Mouse (Mus musculus) G1E-ER4 (cell line): ENCODE measurements around the gene Cdk1. TPM values are rescaled to one million over a fixed set of nuclear protein-coding genes. Genes with fewer than 3 reads are reported as not detected.

Experiments
- GATA1 ChIP-seq: IDR thresholded peaks from one replicate; pipeline ENCODE4 v1.8.0; 2012; ENCODE audit warnings: low read length, inconsistent platforms
- polyA plus RNA-seq: library from polyadenylated mRNA; stranded (reverse); fragments of >175 nt; gene quantifications from 2 replicates; pipeline ENCODE4 v1.2.3, GENCODE M21; 2012

Gene Cdk1
- polyA plus RNA-seq, 1 experiment: 44.8 TPM

DNA sequence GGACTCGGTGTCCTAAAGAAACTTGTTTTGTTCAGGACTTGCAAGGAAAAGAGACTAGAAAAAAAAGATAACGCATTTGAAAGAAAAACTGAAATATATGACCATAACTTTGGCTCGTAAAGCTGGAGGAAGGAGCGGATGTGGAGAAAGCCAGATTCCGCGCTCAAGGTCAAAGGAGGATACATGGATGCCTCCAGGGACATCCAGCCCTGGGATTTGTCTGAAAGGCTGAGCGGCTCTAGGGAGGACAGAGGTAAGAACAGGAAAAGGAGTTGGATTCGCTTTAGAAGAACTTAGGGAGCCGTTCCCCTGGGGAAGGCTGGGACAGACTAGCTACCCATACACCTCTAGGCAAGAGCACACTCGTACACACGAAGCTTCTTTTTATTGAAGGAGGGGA is 13.5 kb upstream of the Cdk1 start:
- TF ChIP-seq GATA1: no peak

DNA sequence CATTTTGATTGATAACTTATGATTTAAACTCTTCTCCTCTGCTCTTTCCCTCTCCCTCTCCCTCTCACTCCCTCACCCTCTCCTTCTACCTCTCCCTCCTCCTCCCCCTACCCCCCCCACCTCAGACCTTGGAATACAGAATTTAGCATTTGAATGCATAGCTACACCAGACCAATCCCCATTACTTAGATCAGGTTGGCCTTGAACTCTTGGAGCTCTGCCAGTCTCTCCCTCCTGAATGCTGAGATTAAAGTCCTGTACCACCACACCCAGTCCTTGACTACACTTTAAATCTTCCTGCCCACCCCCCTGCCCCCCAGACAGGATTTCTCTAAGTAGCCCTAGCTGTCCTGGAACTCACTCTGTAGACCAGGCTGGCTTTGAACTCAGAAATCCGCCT is 6.9 kb upstream of the Cdk1 start:
- no peak for TF ChIP-seq GATA1

DNA sequence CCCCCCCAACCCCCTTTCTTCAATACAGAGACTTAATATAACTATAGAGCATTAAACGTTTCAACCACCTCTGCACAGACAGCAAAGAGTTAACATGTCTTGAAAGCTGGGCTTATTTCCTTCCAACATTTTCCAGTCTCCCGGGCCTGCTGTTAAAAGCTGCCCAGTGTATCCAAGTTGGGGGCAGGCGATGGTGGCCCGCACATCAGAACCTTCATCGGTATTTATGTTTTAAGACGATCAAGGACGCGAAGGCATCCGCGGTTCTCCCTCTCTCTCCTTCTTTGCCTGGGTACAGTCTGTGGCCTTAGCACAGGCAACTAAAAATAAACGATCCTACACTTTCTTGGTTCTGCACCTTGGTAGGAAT is 911 bp downstream of the Cdk1 start:
- no peak for TF ChIP-seq GATA1

DNA sequence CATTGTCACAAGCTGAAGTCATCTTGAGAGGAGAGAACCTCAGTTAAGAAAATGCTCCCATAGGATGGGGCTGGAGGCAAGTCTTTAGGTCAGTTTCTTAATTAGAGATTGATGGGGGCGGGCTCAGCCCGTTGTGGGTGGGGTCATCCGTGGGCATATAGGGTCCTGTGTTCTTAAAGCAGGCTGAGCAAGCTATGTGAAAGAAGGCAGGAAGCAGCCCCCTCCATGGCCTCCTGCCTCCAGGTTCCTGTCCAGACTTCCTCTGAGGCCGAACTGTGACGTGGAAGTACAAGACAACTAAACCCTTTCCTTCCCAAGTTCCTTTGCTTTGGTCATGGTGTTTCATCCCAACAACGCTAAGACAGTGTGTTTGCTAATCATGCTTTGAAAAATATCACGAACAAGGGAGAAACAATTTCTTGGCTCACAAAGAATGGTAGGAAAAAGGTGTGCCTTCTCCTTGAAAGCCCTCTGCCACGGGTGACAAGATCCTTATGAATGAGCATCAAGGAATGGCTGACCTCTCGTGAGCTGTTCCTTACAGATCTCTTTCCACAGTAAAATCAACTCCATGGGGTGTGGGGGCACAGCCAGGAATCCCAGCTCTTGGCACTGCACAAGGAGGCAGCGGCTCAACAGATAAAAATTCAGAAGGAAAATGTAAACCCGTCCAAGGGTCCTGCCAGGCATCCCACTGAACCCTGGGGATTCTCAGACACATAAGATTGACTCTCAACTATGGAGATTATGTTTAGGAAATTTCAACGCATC is 1.5 kb downstream of the Cdk1 start:
- no peak for TF ChIP-seq GATA1

DNA sequence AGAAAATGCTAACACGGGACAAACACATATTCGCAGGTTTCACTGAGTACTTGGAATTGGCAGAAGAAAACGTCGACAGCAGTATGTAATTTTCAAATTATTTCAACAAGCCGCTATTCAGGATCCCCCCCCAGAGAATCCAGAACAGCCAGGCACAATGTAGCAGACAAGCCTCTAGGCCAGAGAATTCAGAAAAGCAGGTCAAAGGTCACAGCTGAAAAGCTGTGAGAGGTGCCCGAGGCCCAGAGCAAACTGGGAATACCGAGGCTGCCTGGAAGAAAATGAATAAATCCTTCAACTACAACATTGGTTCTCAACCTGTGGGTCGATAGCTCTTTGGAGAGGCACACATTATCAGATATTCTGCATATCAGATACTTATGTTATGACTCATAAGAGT is 4.5 kb downstream of the Cdk1 start:
- TF ChIP-seq GATA1: no peak

DNA sequence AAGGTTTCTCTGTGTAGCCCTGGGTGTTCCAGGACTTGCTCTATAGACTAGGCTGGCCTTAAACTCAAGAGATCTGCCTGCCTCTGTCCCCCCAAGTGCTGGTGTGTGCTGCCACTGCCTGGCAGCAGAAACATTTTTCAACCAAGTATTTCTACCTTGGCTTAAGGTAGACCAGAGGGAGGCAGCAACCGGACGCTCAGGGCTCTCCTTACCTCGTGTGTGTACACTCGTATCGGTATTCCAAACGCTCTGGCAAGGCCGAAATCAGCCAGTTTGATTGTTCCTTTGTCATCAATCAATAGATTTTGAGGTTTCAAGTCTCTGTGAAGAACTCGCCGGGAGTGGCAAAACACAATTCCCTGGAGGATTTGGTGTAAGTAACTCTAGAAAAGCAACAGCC is 10.4 kb downstream of the Cdk1 start:
- no peak for TF ChIP-seq GATA1

DNA sequence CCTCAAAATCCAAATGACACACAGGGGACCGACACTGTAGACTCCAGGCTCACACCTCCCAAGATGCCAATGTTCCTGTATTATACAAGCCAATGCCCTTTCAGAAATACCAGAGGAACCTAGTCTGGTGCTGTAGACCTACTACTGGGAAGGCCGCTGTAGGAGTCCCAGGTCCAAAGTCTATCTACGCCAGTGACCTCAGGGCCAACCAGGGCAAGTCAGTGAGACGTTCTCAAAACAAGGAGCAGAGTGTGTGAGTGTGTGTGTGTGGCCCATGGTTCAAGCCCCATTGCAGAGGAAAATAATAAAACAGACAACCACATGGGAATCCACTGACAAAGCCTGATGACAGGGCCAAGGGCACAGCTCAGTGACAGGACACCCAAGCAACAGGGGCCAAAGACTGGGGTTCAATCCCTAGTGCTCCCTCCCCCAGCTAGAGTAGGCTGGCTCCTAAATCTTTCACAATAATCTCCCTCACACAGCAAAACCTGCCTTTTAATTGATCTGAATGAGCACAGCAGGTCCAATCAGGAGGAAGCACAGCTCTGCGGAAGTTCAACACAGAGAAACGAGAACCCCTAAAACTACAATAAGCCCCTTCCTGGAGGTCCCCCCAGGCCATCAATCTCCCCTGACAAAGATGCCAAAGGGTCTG is 11.0 kb downstream of the Cdk1 start:
- TF ChIP-seq GATA1: no peak

DNA sequence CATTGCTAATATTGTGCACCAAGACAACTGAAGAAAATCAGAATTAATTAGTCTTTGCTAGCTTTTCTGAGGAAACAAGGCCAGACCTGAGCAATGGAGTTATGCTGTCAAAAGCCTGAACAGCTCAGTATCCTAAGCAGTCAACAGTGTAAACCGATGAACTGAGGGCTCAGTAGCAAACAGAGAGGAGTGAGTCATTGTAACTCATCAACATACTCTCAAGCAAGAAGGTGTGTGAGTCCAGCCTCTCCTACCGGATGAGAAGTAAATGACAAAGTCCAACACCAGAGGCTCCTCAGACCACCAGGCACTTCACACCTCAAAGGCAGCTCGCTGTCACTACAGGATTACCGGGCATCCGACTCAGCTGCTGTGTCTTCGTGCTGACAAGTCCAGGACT is 12.7 kb downstream of the Cdk1 start:
- TF ChIP-seq GATA1: no peak

DNA sequence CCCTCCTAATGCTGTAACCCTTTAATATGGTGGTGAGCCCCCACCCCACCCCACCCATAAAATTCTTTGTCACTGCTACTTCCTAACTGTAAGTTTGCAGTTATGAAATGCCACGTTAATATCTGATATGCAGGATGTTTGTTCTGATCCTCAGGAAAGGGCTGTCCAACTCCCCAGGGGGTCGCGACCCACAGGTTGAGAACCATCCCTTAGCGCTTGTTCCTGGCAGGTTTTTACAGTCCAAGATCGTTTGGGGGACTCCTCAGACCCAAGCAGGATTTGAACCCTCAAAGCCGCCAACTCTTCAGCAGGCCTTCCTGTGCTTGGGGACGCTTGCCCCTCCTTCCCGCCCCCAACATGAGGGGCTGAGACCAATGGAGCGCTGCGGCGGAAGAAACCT is 16.5 kb downstream of the Cdk1 start:
- no peak for TF ChIP-seq GATA1

DNA sequence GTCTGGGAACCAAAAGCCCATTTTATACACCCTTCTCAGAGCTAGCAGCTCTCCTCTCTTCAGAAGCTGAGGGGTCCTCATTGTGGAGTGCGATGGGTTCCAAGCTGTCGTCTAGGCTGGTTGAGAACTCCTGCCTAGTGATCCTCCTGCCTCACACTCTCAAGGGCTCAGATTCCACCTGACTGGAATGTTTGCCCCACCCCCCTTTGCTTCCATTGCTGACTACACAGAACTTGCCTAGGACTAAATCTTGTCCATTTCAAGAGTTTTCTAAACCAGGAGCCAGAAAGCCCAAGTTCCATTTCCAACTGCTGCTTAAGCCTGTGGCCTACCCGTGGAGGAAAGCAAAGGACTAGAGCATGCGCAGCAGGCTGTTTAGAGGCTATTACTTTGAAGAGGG is 17.1 kb downstream of the Cdk1 start:
- no peak for TF ChIP-seq GATA1

DNA sequence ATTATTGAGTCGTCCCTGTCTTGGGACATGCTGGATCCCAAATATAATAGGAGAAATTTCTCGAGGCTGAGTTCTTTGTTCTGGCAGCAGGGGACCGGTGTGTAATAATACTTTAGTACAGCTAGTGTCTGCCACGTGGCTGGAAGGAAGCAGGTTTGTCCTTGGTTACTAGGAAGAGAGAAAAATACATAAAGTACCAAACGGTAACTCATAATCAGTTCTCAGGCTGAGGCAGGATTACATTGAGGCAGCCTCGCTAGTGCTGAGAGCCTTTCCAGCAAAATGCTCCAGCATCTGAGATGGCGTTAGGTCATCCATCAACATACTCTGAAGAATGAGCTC is 17.6 kb downstream of the Cdk1 start:
- no peak for TF ChIP-seq GATA1

DNA sequence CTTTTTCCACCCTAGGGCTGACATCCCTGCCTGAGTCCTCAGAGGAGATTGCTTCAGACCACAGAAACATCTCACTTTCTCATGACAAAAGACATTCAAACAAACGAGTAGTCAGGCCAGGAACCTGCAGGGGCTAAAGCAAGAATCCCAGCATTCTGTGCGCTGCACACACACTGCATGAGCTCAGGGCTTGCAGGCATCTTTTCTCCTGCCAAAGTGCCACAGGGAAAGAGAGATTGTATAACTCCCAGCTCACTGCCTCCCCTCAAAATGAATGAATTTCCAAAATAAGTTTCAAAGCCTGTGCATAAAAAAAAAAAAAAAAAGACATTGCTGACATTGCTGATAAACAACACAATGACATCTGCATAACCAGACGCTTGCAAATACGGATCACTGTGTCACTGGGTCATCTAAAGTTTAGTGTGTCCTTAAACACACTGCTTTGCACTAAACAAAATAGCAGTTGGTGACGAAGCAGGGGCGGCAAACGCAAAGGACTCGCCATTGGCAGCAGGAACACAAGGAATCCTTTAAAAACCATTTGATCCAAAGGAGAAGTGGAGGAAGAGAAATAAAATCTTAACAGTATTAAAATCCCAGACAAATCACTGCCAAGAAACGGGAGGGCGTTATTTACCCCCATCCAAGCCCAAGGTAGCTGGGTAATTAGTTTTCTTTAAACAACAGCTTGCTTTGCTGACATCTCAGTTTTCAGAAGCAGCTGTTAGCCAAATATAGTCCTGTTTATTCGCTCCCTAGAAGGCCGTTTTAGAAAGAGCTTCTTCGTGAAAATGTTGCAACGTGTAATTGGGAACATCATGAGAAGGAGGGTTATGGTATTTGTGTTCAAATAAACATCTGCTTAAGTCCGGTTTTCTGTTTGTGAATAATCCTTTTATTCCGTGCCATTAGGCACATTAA is 18.2 kb downstream of the Cdk1 start:
- TF ChIP-seq GATA1: no peak

DNA sequence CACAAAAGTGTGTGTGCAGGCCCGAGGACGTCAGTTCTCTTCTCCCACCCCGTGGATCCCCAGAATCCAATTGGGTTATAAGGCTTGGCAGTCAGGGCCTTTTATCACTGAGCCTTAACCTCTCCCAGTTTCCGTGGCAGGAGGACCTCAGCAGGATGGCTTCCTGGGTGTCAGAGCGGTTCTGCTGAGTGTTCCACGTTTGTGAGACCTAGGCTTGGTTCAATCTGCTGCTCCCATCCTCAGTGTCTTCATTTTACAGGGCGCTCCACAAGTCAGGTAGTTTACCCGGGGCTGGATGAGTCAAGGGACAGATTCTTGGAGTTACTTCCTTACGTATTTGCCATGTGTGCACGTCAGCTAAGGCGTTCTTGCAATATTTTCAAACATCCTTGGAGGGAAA is 19.5 kb downstream of the Cdk1 start:
- TF ChIP-seq GATA1: no peak

DNA sequence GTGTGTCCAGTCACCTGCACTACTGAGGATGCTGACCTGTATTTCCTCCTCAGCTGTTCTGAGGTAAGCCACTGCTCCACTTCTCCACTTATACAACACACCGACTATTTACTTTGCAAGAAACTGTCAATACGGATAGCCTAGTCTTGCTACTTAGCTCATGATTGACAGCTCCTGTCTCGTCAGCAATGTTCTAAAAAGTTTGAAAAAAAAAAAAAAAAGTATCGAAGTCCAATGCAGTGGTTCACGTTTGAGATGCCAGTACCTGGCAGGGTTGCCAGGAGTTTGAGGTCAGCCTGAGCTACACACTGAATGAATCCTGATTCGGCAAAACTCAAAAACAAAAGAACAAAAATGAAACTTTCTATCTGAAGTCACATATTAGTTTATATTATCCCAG is 21.5 kb downstream of the Cdk1 start:
- no peak for TF ChIP-seq GATA1

DNA sequence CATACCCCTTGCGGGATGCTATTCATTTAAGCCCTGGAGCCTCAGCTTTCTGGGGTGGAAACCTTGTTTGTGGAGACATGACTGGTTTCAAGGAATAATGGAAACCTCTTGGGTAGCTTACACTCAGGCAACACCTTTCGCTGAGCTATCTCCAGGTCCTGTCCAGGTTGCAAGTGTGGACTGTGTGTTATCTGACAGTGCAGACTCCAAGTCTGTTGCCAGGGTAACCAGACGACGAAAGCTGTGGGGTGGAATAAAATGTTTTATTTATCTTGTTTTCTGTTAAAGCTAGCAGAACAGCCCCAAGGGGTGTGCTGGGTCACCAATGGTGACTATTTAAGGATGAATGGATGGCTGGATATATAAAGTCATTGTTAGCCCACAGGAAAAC is 24.1 kb downstream of the Cdk1 start:
- no peak for TF ChIP-seq GATA1

DNA sequence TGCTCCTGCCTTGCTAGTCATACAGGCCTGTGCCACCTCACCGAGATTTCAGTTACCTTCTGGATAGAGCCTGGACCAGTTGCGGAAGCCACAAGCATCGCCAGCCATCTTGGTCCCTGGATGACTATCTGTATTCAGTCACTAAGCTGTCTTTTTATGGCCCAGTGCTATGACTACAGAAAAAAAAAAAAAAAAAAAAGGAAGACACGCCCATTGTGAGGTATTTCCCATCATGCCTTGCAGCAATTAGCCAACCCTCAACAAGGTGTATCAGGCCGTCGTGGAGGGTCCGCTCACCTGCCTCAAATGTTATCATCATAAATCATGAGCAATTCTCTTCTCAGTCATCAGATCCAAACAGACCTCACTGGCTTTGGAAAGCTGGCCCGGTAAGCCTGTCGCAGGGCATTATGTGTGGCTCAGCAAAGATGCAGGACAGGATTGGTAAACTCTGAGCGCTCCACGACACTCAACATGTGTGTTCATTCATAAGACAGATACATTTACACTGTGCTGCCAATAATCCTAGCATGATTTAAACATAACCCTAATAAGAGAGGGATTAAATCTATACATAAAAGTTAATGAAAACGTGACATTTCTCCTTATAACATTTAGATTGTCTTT is 24.6 kb downstream of the Cdk1 start:
- TF ChIP-seq GATA1: no peak
